Mouse (Mus musculus) G1E (cell line): ENCODE results near the gene Ubp1.

ENCODE experiments used
- CTCF ChIP-seq: IDR thresholded peaks from 2 replicates; pipeline ENCODE4 v1.5.1; 2012; ENCODE audit warnings: low read depth, low read length, inconsistent platforms, mixed read lengths
- GATA1 ChIP-seq: IDR thresholded peaks from 2 replicates; pipeline ENCODE4 v1.6.1; 2012; ENCODE audit warnings: borderline replicate concordance, low read length, inconsistent platforms, mixed read lengths
- GATA2 ChIP-seq: IDR thresholded peaks from 2 replicates; pipeline ENCODE4 v1.6.1; 2012; ENCODE audit warnings: low read depth, low read length, inconsistent platforms, borderline replicate concordance
- POLR2AphosphoS5 ChIP-seq: IDR thresholded peaks from 2 replicates; pipeline ENCODE4 v1.6.1; 2012; ENCODE audit warnings: low read depth, low read length, inconsistent platforms; ENCODE audit not compliant: insufficient replicate concordance

- no peak for TF ChIP-seq CTCF
- no peak for TF ChIP-seq GATA1
- no peak for TF ChIP-seq GATA2
- TF ChIP-seq POLR2AphosphoS5, result no peak
Observed at GRCm38 (mm10) chr9:113943372-113943771, 12.6 kb downstream of the Ubp1 start.
